Mouse (Mus musculus) testis, adult 2 months (tissue): ENCODE data around the gene Hnf4a.

Source experiments
- CTCF ChIP-seq: fragments of 200-500 bp; IDR thresholded peaks from 2 replicates; pipeline ENCODE4 v1.5.1; 2012; ENCODE audit warnings: low read depth, mild to moderate bottlenecking, inconsistent platforms, low read length, moderate library complexity; ENCODE audit not compliant: control insufficient read depth, insufficient read depth, insufficient replicate concordance
- POLR2A ChIP-seq: fragments of 200-500 bp; IDR thresholded peaks from 2 replicates; pipeline ENCODE4 v1.6.1; 2012; ENCODE audit warnings: low read depth, mild to moderate bottlenecking, inconsistent platforms, low read length, moderate library complexity; ENCODE audit not compliant: control insufficient read depth

GRCm38 (mm10) chr2:163580069-163580945 lies 73.7 kb downstream of the Hnf4a start:
- TF ChIP-seq CTCF: no peak
- no peak for TF ChIP-seq POLR2A
